Mouse (Mus musculus) mammary gland, adult 2 months (tissue): ENCODE results near the gene 2610008E11Rik. TPM values are rescaled to one million over a fixed set of nuclear protein-coding genes. Genes with fewer than 3 reads are reported as not detected.

Experiments
- polyA plus RNA-seq: library from polyadenylated mRNA; depleted of rRNA; stranded (reverse); fragments of >200 nt; gene quantifications from 2 replicates; pipeline ENCODE4 v1.2.3, GENCODE M21; 2012; ENCODE audit warnings: low replicate concordance; rRNA removed

Gene 2610008E11Rik
- polyA plus RNA-seq: 1.0 and 2.5 TPM in 2 replicates

DNA sequence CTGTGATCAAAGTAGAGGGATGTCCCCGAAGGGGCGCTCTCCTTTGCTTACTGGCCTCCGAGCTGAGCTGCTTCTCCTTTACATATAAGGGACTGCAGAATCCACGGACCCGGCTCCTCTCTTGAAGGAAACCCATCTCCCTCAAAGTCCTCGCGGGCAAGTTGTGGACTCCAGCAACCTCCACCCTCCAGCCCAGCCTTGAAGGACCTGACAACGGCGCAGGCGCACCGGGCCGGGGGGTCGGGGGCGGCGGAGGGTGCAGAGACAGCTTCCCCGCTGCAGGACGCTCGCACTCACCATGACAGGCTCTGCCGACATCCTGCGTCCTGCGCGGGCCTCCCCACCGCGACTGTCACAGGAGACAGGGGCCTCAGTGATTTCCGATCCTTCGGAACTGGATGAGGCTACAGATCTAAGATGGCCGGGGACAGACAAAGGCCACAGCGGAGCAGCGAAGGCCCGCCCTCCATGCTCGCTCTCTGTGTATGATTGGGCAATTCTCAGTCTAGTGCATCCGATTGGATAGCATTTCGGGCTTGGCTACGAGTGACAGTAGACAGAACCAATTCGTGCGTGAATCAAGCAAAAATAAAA, at the start of gene 2610008E11Rik:
TSS of gene 2610008E11Rik (minus strand) at position 440 of the 594 bp plus-strand sequence.

GRCm38 (mm10) chr10:79028441-79028840, 69.0 kb downstream of the 2610008E11Rik start, which contains the start of gene Olfr57:
Olfr57 (plus strand) TSS chr10:79028741.

Other genes starting within 250 kb of the 2610008E11Rik start
- gene Olfr1356, start 245.4 kb downstream of the 2610008E11Rik start, polyA plus RNA-seq: not detected in 2 replicates
- gene Olfr1355, start 222.1 kb downstream of the 2610008E11Rik start, polyA plus RNA-seq: not detected in 2 replicates
- gene Olfr1354, start 184.4 kb downstream of the 2610008E11Rik start, polyA plus RNA-seq: not detected in 2 replicates
- not detected in 2 replicates for gene Olfr8, start 147.0 kb downstream of the 2610008E11Rik start, polyA plus RNA-seq
- gene Olfr1353, start 134.3 kb downstream of the 2610008E11Rik start, polyA plus RNA-seq: not detected in 2 replicates
- not detected in 2 replicates for gene Olfr1352, start 116.5 kb downstream of the 2610008E11Rik start, polyA plus RNA-seq
- not detected in 2 replicates for gene Olfr1351, start 85.1 kb downstream of the 2610008E11Rik start, polyA plus RNA-seq
- not detected in 2 replicates for gene Olfr57, start 68.9 kb downstream of the 2610008E11Rik start, polyA plus RNA-seq
- not detected in 2 replicates for gene Vmn2r80, start 51.2 kb upstream of the 2610008E11Rik start, polyA plus RNA-seq
- gene Vmn2r81, start 150.1 kb upstream of the 2610008E11Rik start, polyA plus RNA-seq: not detected in 2 replicates